Mouse (Mus musculus) hindbrain, embryonic 14.5 days (tissue): ENCODE measurements around the gene Sptan1. TPM values are rescaled to one million over a fixed set of nuclear protein-coding genes. Genes with fewer than 3 reads are reported as not detected.
"Not testable (repeated sequence)": the region's sequence is repeated elsewhere in the genome, so short reads cannot be mapped to it uniquely, and the experiment has no call there.

ENCODE experiments used
- ATAC-seq: fragments of 200-750 bp; cut with Nextera tagmentation; 2 replicates; pipeline ENCODE4 v1.8.0; 2017; ENCODE audit warnings: moderate number of reproducible peaks, mild to moderate bottlenecking, moderate TSS enrichment, moderate library complexity; ENCODE audit not compliant: low FRiP score
- DNase-seq: peaks from one replicate; pipeline ENCODE4 v3.0.0-alpha.2; 2015; ENCODE audit warnings: low spot score
- H3K27ac ChIP-seq: fragments of 300-500 bp; sonication (generic); 2 replicates; pipeline ENCODE4 v1.5.1; 2014; ENCODE audit warnings: mild to moderate bottlenecking, moderate library complexity
- H3K27me3 ChIP-seq: fragments of 300-500 bp; sonication (generic); 2 replicates; pipeline ENCODE4 v1.6.1; 2014; ENCODE audit warnings: mild to moderate bottlenecking, low read length, mixed read lengths; ENCODE audit not compliant: control insufficient read depth, insufficient read depth
- H3K36me3 ChIP-seq: fragments of 300-500 bp; sonication (generic); replicated peaks from 2 replicates; pipeline ENCODE4 v1.6.1; 2014; ENCODE audit not compliant: control insufficient read depth, insufficient read depth
- H3K4me1 ChIP-seq: fragments of 300-500 bp; sonication (generic); replicated peaks from 2 replicates; pipeline ENCODE4 v1.6.1; 2014; ENCODE audit warnings: antibody characterized with exemption, low read length, mixed read lengths; ENCODE audit not compliant: control insufficient read depth, insufficient read depth
- H3K4me2 ChIP-seq: fragments of 300-500 bp; sonication (generic); replicated peaks from 2 replicates; pipeline ENCODE4 v1.6.1; 2014; ENCODE audit warnings: mild to moderate bottlenecking, moderate library complexity
- H3K4me3 ChIP-seq: fragments of 300-500 bp; sonication (generic); replicated peaks from 2 replicates; pipeline ENCODE4 v1.5.1; 2014; ENCODE audit warnings: mild to moderate bottlenecking, low read length
- H3K9ac ChIP-seq: fragments of 300-500 bp; sonication (generic); 2 replicates; pipeline ENCODE4 v1.6.1; 2014
- H3K9me3 ChIP-seq: fragments of 300-500 bp; sonication (generic); 2 replicates; pipeline ENCODE4 v1.6.1; 2016; ENCODE audit warnings: low read length; ENCODE audit not compliant: control insufficient read depth
- WGBS: fragments of 180-500 bp; shearing (Covaris S2); extraction: QIAGEN DNeasy Blood & Tissue Kit; methylation state at CpG from one replicate; pipeline ENCODE4 v1.1.7; 2014; 5-methylcytosine and 5-hydroxymethylcytosine counted together
- polyA plus RNA-seq: library from polyadenylated mRNA; unstranded; fragments of >200 nt; fragmentation: Nextera tagmentation; extraction: Ambion mirVana; gene quantifications from 2 replicates; pipeline ENCODE4 v1.2.1, GENCODE M21; 2014

Gene Sptan1
- polyA plus RNA-seq, 1 experiment from 2014 or later = 344 TPM

DNA sequence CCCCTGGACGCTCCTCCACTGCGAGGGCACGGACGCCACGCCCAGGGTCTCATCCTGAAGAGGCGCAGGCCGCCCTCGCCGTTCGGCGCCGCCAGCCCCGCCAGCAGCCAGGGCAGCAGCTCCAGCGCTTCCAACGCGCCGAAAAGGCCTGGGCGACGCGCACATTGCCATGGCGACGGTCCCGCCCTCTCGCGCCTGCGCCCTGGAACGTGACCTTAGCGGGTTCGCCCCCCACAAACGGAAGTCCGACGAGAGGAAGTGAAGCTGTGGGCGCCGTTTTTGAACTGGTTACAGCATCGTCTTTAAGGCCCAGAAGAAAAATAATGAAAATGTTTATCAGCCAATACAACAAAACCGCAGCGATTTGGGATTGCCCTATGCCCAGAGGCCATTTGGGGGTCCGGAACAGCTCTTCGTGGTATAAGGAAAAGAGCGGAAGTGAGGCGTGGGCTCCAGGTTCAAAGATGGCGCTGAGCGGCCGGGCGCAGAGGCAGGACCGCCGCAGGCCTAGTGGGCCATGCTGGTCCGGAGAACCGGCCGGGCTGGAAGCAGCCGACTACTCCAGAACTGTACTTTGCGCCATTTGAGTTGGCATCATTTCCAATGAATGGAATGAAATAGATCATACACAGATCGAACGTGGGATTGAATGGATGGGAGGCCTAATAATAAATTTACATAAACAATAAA lies 83.5 kb downstream of the Sptan1 start, which contains the start of gene Wdr34:
Wdr34 (minus strand) TSS at position 183 of the 690 bp plus-strand sequence.
- H3K27ac ChIP-seq = peak within 1 kb of the TSS; percentile 95
- peak; percentile 99 for DNase-seq
- H3K36me3 ChIP-seq = peaks cover 8% of the 10 kb centered on the region
- H3K9ac ChIP-seq = peak within 1 kb of the TSS; percentile 73
- H3K4me3 ChIP-seq = peak within 1 kb of the TSS; percentile 71
- H3K4me2 ChIP-seq = peak within 1 kb of the TSS; percentile 68
- WGBS = under 1% methylated on average over 54 of the region's 54 CpGs
- peak; percentile 93 for ATAC-seq
- H3K27me3 ChIP-seq = no peaks in the 10 kb centered on the region
- H3K4me1 ChIP-seq = peaks cover 10% of the 10 kb centered on the region
- H3K9me3 ChIP-seq = no peaks in the 10 kb centered on the region

- Histone ChIP-seq H3K9ac (no peak overlapping the region), H3K4me1 (peaks cover 10% of the 10 kb centered on the region), H3K36me3 (peaks cover 8% of the 10 kb centered on the region), H3K27ac (peak overlapping the region; percentile 95; the same call in 1 of the 2 replicates), H3K4me3 (no peak overlapping the region), H3K4me2 (no peak overlapping the region), H3K9me3 (no peaks in the 10 kb centered on the region), H3K27me3 (no peaks in the 10 kb centered on the region)
- DNase-seq (no peak), ATAC-seq (no peak)
- 93% methylated on average over 3 of the region's 3 CpGs for WGBS
Observed at GRCm38 (mm10) chr2:30049831-30050230, 84.5 kb downstream of the Sptan1 start.

DNA sequence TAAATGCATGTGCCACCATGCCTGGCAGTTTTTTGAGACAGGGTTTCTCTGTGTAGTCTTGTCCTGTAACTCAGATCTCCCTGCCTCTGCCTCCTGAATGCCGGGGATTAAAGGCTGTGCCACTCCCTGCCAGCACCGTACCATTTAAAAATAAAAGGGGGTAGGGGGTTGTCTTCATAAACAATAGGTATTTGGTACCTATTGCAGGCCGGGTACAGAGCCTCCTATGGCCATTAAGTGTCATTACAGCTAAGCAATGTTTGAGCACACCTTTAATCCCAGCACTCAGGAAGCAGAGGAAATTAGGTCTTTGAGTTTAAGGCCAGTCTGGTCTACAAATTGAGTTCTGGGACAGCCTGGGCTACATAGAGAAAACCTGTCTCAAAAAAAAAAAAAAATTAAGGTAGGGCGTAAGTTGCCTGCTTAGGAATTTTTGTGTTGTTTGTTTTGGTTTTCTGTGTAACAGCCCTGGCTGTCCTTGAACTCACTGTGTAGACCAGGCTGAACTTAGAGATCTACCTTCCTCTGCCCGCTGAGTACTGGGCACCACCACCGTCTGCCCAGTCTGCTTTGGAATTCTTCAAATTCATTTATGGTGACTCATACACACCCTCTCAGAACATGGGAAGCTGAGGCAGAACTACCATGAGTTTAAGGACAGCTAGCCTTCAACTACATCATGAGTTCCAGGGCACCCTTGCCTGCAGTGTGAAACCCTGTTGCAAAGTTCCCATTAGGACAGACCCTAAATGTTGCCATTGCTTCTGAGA lies 86.8 kb downstream of the Sptan1 start:
- ATAC-seq (no peak), DNase-seq (no peak)
- Histone ChIP-seq H3K4me3 (no peak overlapping the region), H3K4me1 (peaks cover 10% of the 10 kb centered on the region), H3K9ac (no peak overlapping the region), H3K4me2 (no peak overlapping the region), H3K9me3 (no peaks in the 10 kb centered on the region), H3K36me3 (no peaks in the 10 kb centered on the region), H3K27ac (no peak overlapping the region), H3K27me3 (no peaks in the 10 kb centered on the region)
- WGBS = 43% methylated on average over 6 of the region's 6 CpGs

DNA sequence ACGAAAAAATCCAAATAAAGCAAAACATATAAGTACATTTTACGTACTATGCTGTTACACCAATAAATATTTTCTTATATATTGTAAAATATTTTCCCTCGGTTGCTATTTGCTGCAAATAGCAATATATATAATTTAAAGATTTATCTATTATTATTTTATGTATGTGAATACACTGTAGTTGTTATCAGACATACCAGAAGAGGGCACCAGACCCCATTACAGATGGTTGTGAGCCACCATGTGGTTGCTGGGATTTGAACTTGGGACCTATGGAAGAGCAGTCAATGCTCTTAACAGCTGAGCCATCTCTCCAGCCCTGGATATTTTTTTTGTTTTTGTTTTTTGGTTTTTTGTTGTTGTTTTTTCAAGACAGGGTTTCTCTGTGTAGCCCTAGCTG lies 90.0 kb downstream of the Sptan1 start:
- H3K4me2 ChIP-seq, H3K27ac ChIP-seq, H3K4me1 ChIP-seq, DNase-seq, H3K27me3 ChIP-seq, H3K36me3 ChIP-seq, ATAC-seq, H3K9me3 ChIP-seq, H3K4me3 ChIP-seq, H3K9ac ChIP-seq: not testable (repeated sequence)
- WGBS = 96% methylated on average over 3 of the region's 3 CpGs

- H3K4me3 ChIP-seq = no peak overlapping the region
- ATAC-seq (no peak), DNase-seq (no peak)
- H3K4me1 ChIP-seq = peaks cover 4% of the 10 kb centered on the region
- H3K36me3 ChIP-seq = no peaks in the 10 kb centered on the region
- H3K9me3 ChIP-seq = no peaks in the 10 kb centered on the region
- H3K27ac ChIP-seq = no peak overlapping the region
- H3K27me3 ChIP-seq = no peaks in the 10 kb centered on the region
- WGBS = 82% methylated on average over 3 of the region's 3 CpGs
- no peak overlapping the region for H3K4me2 ChIP-seq
- H3K9ac ChIP-seq = no peak overlapping the region
Observed at GRCm38 (mm10) chr2:30056736-30057135, 91.4 kb downstream of the Sptan1 start.

- no peak within 1 kb of the TSS for H3K27ac ChIP-seq
- H3K4me1 ChIP-seq = peaks cover 4% of the 10 kb centered on the region
- no peaks in the 10 kb centered on the region for H3K9me3 ChIP-seq
- no peaks in the 10 kb centered on the region for H3K36me3 ChIP-seq
- no peaks in the 10 kb centered on the region for H3K27me3 ChIP-seq
- H3K4me3 ChIP-seq = no peak within 1 kb of the TSS
- no peak within 1 kb of the TSS for H3K9ac ChIP-seq
- no peak for DNase-seq
- 52% methylated on average over 12 of the region's 12 CpGs for WGBS
- no peak within 1 kb of the TSS for H3K4me2 ChIP-seq
- ATAC-seq = no peak
Observed at GRCm38 (mm10) chr2:30057223-30057904, 92.0 kb downstream of the Sptan1 start, which contains the start of gene Set. Set (plus strand) TSS chr2:30057378.

GRCm38 (mm10) chr2:30058418-30058817 lies 93.1 kb downstream of the Sptan1 start:
- no peak overlapping the region for H3K4me2 ChIP-seq
- H3K9me3 ChIP-seq = no peaks in the 10 kb centered on the region
- peaks cover 11% of the 10 kb centered on the region for H3K4me1 ChIP-seq
- H3K27ac ChIP-seq = no peak overlapping the region
- no peak for ATAC-seq
- no peaks in the 10 kb centered on the region for H3K36me3 ChIP-seq
- no peak for DNase-seq
- H3K27me3 ChIP-seq = no peaks in the 10 kb centered on the region
- no peak overlapping the region for H3K4me3 ChIP-seq
- WGBS = 32% methylated on average over 5 of the region's 5 CpGs
- no peak overlapping the region for H3K9ac ChIP-seq

- DNase-seq (no peak), ATAC-seq (no peak)
- H3K27ac ChIP-seq = peak overlapping the region; percentile 49
- H3K27me3 ChIP-seq = no peaks in the 10 kb centered on the region
- WGBS = 9% methylated on average over 37 of the region's 37 CpGs
- H3K4me1 ChIP-seq = peaks cover 19% of the 10 kb centered on the region
- H3K9me3 ChIP-seq = no peaks in the 10 kb centered on the region
- peak overlapping the region; percentile 67 for H3K4me2 ChIP-seq
- peak overlapping the region; percentile 48 for H3K4me3 ChIP-seq
- no peaks in the 10 kb centered on the region for H3K36me3 ChIP-seq
- peak overlapping the region; percentile 47 for H3K9ac ChIP-seq
Observed at GRCm38 (mm10) chr2:30061215-30062166, 96.1 kb downstream of the Sptan1 start.
